Mouse (Mus musculus) lung, adult 2 months (tissue): ENCODE results near the gene Gpr137.
"Not testable (repeated sequence)": the region's sequence is repeated elsewhere in the genome, so short reads cannot be mapped to it uniquely, and the experiment has no call there.

ENCODE experiments used
- CTCF ChIP-seq: fragments of 200-500 bp; IDR thresholded peaks from 2 replicates; pipeline ENCODE4 v1.5.1; 2011; ENCODE audit warnings: mild to moderate bottlenecking, low read length, control low read depth; ENCODE audit not compliant: insufficient read depth
- POLR2A ChIP-seq: fragments of 200-500 bp; IDR thresholded peaks from 2 replicates; pipeline ENCODE4 v1.6.1; 2011; ENCODE audit warnings: low read depth, mild to moderate bottlenecking, control low read depth, low read length, borderline replicate concordance; ENCODE audit errors: extremely low read depth

DNA sequence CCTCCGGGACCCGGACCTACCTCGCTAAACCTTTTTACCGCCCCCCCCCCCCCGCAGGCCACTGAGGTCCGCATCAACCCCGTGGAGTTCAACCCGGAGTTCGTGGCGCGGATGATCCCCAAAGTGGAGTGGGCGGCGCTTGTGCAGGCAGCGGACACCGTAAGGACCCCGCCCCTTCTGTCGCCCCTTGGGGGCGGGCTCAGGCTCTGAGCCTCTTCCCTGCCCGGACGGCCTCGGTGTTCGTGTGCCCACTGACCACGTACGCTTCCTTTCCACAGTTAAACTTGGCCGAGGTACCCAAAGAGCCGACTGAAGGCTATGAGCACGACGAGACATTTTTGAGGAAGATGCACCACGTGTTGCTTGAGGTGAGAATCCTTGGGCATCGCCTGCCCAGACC, 32.0 kb downstream of the Gpr137 start:
- not testable (repeated sequence) for TF ChIP-seq CTCF, POLR2A
